Mouse (Mus musculus) testis, postnatal 10 days (tissue): ENCODE results near the gene Trappc2l.
A peak's percentile ranks its signal among the peaks of the same experiment; 100 is the strongest.

Experiments
- DNase-seq: peaks from one replicate; pipeline ENCODE4 v3.0.0; 2021; ENCODE audit warnings: low spot score

Trappc2l gene

DNA sequence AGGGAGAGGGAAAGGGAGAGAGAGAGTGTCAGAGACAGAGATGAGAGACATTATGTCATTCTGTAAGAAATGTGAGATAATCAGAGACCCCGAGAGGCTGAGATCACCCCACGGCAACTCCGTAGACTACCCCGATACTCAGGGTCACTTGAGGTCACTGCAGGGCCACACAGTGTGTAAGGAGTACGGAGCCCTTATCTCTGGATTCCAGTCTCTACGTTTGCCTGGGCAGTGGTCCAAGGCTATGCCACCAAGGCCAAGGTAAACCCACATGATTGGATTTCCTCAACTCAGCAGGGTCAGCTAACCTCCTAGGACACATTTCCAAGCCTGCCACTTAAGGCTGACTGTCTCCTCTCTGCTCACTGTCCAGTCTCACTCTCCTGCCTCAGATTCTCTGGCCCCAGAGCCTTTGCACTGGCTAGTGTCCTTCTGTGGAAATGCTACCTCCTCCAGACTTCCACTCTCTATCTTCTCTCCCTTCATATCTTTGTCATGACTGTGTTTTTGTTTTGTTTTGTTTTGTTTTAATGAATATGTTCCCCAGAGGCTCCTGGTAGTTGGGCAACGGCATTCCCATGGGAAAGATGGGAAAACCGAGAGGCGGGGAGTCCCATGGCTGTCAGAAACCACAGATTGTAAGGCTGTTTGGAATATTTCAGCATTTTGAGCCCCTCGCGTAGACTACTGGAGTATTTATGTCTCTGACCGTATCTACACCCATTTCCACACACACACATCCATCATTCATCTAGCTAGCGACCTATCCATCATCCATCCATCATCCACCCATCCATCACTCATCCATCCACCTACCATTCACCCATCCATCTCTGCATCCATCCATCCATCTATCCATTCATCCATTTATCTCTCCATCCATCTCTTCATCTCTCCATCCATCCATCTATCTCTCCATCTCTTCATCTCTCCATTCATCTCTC is 44.9 kb downstream of the Trappc2l start:
- DNase-seq: peak; percentile 87

DNA sequence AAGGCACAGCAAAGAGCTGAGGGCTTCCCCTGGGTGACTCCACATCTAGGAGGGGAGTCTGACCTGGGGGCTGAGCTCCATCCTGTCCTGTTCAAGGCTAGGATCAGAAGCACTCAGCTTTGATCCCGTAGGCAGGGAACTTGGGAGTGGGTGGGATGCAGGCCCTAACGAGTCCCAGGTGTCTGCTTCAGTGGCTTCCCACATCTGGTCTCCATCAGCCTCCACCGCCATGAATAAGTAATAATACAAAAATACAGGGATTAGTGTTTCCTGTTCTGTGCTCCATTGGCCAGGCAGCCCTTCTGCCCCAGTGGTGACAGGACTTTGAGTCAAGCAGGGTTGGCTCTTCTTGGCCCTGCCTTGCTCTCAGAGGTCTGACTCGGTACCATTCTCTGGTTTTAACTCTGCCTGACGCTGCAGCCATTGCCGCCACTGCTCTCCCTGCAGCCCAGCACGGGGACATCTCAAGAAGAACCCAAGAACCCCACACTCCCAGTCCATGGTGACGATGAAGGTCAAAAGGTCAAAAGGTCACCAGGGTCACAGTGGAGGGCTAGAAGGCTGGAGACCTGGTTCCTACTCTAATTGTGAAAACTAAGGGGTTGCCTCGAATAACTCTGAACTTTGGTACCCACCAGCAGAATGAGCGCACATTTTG is 46.8 kb downstream of the Trappc2l start:
- DNase-seq: no peak

DNA sequence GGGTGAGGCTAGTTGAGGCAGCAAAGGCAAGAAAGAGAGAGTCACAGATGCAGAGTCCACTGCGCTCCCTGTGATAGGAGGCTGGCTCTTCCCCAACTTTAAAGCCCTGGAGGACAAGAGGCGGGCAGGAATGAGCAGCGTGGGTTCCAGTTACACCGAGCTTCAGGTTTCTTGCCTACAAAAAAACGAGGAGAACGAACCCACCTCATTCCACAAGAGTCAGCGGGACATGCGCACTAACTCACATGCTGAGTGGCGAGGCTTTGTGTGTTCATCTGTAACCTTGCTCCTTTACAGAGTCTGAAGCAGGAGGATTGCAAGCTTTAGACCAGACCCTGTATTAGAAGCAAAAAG is 47.3 kb downstream of the Trappc2l start:
- no peak for DNase-seq

GRCm38 (mm10) chr8:122660022-122660421 is 48.6 kb downstream of the Trappc2l start:
- DNase-seq: no peak

DNA sequence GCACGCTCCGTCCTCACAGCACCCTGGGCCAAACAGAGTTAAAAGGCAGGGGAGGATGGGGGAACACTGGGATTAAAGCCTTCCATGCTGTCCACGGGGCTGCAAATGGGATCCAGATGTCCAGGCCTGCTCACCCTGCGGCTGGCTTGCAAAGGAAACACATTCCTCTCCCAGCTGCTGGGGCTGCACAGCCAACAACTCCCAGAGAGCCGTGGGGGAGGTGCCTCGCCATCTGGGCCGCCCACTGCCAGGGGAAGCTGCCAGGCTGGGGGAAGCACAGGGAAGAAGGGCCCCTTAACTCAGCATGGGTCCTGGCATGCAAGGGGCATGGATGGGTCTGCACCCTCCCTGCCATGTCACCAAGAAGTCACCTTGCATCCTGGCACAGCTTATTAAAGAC is 49.7 kb downstream of the Trappc2l start:
- peak; percentile 86 for DNase-seq

GRCm38 (mm10) chr8:122661894-122662293 is 50.5 kb downstream of the Trappc2l start:
- DNase-seq: no peak

- no peak for DNase-seq
Measured at GRCm38 (mm10) chr8:122663106-122663505, 51.7 kb downstream of the Trappc2l start.

- no peak for DNase-seq
Measured at GRCm38 (mm10) chr8:122663670-122664069, 52.2 kb downstream of the Trappc2l start.

- no peak for DNase-seq
Measured at GRCm38 (mm10) chr8:122665221-122665620, 53.8 kb downstream of the Trappc2l start.

GRCm38 (mm10) chr8:122665667-122666316 is 54.4 kb downstream of the Trappc2l start:
- peak; percentile 86 for DNase-seq
